Mouse (Mus musculus): ENCODE results near the gene Tagln3. TPM values are rescaled to one million over a fixed set of nuclear protein-coding genes. Genes with fewer than 3 reads are reported as not detected.

Tagln3 gene
- polyA plus RNA-seq, 1 experiment from 2014 or later: 88.6 TPM

DNA sequence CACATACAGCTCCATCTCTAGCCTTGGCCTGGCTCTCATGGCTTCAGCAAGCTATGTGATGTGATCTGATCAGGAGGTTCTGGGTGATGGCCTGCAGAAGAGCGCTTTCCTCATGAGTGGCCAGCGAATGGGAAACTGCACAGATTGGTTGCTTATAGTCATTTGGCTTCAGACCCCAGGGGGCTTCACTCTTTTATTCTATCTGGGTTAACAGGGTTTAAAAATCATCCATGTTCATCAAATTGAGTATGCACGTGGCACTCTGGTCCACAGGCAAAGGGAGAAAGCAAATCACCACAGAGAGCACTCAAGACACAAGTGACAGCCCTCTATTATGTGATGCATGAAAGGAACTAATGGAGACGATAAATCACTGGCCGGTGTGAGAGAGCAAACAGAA lies 11.1 kb downstream of the Tagln3 start:
- peaks cover 68% of the 10 kb centered on the region for H3K36me3 ChIP-seq (replicated peaks)
- no peak overlapping the region for H3K4me3 ChIP-seq
- no peaks in the 10 kb centered on the region for H3K27me3 ChIP-seq (replicated peaks; ENCODE audit: low read depth, poor library complexity, severe bottlenecking)
- no peaks in the 10 kb centered on the region for H3K4me1 ChIP-seq
- DNase-seq (ENCODE audit: low spot score): no peak
- 88% methylated on average over 5 of the region's 5 CpGs for WGBS
- H3K27ac ChIP-seq (replicated peaks): no peak overlapping the region
- no peaks in the 10 kb centered on the region for H3K9me3 ChIP-seq

DNA sequence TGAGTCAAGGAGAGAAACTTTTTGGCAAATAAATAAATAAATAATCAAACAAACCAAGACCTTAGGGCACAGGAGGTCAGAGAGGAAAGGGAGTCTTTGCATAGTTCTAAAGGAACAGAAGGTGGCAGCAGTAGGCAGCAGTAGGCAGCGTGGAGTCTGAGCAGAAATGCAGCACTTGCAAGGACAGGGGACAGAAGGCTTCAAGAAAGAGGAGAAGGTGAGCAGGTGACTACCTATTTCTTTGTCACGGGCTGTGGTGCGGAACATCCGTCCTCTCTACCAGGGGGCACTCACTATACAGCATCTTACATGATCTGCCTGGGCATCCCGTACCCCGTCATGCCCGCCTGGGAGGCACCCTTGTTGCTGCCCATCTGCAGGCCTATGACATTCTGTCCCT lies 13.1 kb downstream of the Tagln3 start:
- DNase-seq (ENCODE audit: low spot score): no peak
- Histone ChIP-seq H3K9me3 (no peaks in the 10 kb centered on the region), H3K36me3 (replicated peaks) (peaks cover 48% of the 10 kb centered on the region), H3K27ac (replicated peaks) (no peak overlapping the region), H3K4me3 (no peak overlapping the region), H3K27me3 (replicated peaks; ENCODE audit: low read depth, poor library complexity, severe bottlenecking) (no peaks in the 10 kb centered on the region), H3K4me1 (no peaks in the 10 kb centered on the region)
- WGBS: 70% methylated on average over 7 of the region's 7 CpGs

DNA sequence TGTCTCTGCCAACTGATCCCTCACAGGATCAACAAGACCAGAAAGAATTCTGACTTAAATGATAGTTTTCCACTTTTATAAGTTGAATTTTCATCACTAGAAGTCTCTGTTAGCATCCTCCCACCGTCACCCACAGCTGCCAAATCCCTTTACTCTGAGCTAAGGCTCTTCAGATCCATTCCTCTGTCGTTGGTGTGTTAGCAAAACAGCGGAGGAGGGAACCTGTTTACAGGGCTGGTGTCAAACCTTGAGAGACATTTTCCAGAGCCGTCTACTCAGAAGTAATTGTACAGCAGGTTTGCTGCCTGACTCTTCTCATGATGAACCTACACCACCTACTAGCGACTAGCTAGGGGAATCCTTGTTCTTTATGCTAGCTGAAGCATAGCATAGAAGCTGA lies 25.1 kb downstream of the Tagln3 start:
- Histone ChIP-seq H3K4me3 (no peak overlapping the region), H3K27ac (replicated peaks) (no peak overlapping the region), H3K9me3 (no peaks in the 10 kb centered on the region), H3K4me1 (no peaks in the 10 kb centered on the region), H3K27me3 (replicated peaks; ENCODE audit: low read depth, poor library complexity, severe bottlenecking) (no peaks in the 10 kb centered on the region), H3K36me3 (replicated peaks) (no peaks in the 10 kb centered on the region)
- no peak for DNase-seq (ENCODE audit: low spot score)
- 74% methylated on average over 5 of the region's 5 CpGs for WGBS

DNA sequence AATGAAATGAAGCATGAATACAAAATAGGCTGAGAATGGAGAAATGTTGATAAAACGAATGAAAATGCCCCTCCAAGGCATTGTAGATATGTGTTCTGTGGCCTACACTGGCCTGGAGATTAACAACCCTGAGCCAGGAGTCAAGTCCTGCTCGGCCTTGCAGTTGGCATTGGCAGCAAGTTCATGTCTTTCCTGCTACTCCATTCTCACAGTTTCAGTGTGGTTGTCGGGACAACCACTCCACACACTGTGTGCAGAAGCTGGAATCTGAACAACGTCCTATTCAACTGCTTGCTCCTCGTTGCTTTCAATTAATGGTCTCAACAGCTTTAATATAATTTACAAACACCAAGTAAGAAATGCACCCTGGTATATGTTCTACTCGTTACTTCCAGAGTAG lies 26.4 kb downstream of the Tagln3 start:
- Histone ChIP-seq H3K4me3 (no peak overlapping the region), H3K27ac (replicated peaks) (no peak overlapping the region), H3K27me3 (replicated peaks; ENCODE audit: low read depth, poor library complexity, severe bottlenecking) (no peaks in the 10 kb centered on the region), H3K4me1 (no peaks in the 10 kb centered on the region), H3K9me3 (no peaks in the 10 kb centered on the region), H3K36me3 (replicated peaks) (no peaks in the 10 kb centered on the region)
- DNase-seq (ENCODE audit: low spot score): no peak
- WGBS: 82% methylated on average over 6 of the region's 6 CpGs

DNA sequence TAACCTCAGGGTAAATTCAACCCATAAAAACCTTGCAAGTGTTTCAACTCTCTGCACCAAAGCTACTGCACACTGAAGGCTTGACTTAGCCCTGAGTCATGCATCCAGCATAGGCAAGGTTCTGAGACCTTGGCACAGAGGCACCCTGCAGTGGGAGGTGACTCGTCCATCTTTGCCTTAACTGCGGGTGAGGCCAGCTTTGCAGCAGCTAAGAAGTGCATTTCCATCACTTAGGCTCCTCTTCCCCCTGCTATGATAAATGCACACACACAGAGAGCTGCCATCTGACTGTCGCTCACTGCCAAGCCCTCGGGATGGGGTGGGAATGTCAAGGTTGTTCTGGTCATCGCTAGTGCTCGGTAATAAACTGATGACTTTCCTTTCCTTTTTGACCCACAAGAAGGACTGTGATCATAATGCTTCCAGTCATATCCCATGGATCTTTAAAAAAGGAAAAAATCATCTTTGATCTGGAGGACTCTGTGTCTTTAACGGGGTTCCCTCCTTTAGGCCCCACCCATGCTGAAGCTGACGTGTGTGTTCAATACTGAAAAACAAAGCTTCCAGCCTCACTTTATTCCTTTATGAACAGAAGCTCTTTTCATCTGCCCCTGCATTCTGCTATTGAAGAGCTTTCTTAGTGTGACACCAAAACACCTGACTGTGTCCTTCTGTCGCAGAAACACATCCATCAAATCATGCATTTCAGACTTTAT lies 28.8 kb downstream of the Tagln3 start:
- Histone ChIP-seq H3K9me3 (no peaks in the 10 kb centered on the region), H3K4me1 (peaks cover under 1% of the 10 kb centered on the region; the same call in 1 of the 2 replicates), H3K27me3 (replicated peaks; ENCODE audit: low read depth, poor library complexity, severe bottlenecking) (no peaks in the 10 kb centered on the region), H3K4me3 (no peak overlapping the region), H3K27ac (replicated peaks) (no peak overlapping the region), H3K36me3 (replicated peaks) (no peaks in the 10 kb centered on the region)
- no peak for DNase-seq (ENCODE audit: low spot score)
- 78% methylated on average over 9 of the region's 9 CpGs for WGBS

DNA sequence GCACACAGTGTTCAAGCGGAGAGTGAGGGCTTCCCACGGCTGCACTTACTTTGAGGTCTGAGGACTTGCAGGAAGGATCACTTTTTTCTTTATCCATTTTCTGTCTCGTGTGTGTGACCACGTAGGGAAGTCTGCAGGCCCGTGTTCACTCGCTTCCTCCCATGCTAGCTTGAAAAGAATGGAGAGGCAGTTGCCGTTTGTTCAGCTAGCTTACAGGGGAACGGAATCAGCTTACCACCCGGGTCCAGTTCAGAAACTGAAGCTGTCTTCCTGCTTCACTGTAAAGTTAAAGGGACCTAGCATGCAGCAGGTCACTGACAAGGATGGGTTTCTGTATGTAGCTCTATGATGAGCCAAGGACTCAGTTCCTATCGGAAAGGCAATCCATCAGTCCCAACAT lies 30.9 kb downstream of the Tagln3 start, which contains the start of gene Tmprss7:
Tmprss7 (minus strand) TSS at position 101 of the 400 bp plus-strand sequence.
- DNase-seq (ENCODE audit: low spot score): no peak
- H3K4me1 ChIP-seq: peaks cover 7% of the 10 kb centered on the region
- no peaks in the 10 kb centered on the region for H3K9me3 ChIP-seq
- H3K27me3 ChIP-seq (replicated peaks; ENCODE audit: low read depth, poor library complexity, severe bottlenecking): no peaks in the 10 kb centered on the region
- H3K4me3 ChIP-seq: no peak within 1 kb of the TSS
- no peak within 1 kb of the TSS for H3K27ac ChIP-seq (replicated peaks)
- H3K36me3 ChIP-seq (replicated peaks): no peaks in the 10 kb centered on the region
- WGBS: 79% methylated on average over 10 of the region's 10 CpGs

DNA sequence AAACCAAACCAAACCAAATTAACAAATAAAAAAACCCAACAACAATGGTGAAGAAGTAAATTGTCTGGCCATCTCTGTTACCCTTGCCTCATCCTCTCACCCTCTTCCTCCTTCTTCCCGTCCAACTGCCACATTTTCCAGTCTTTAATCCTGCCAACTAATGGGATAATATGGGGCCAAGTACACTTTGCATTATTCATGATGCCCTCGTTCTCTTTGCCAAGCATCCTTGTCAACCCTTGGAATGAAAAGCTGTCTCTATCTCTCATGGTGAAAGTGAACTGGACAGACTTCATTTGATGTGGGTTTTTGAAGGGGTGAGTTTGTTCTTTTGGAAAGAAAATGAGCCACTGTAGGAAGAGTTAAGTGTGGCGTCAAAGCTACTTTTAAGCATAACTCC lies 31.6 kb downstream of the Tagln3 start:
- Histone ChIP-seq H3K36me3 (replicated peaks) (no peaks in the 10 kb centered on the region), H3K9me3 (no peaks in the 10 kb centered on the region), H3K4me3 (no peak overlapping the region), H3K27me3 (replicated peaks; ENCODE audit: low read depth, poor library complexity, severe bottlenecking) (no peaks in the 10 kb centered on the region), H3K4me1 (peaks cover 7% of the 10 kb centered on the region), H3K27ac (replicated peaks) (no peak overlapping the region)
- DNase-seq (ENCODE audit: low spot score): no peak
- WGBS: 82% methylated on average over 3 of the region's 3 CpGs

DNA sequence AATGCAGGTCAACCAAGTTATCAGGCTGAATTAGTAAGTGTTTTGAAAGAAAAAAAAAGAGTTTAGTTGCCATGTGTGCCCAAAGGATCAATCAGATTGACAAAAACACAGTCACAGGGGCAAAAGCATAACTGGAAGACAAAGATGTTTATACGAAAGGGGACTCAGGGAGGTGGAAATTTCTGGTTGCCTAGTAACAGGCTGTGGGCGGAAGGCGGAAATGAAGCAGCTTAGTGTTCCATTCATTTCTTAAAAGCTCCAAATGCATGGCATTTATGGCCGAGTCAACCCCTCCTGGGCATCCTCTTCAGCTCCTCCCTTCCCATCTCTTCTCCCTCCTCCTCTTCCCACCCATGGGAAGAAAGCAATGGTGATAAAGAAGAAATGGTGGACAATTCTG lies 34.2 kb downstream of the Tagln3 start:
- peaks cover 7% of the 10 kb centered on the region for H3K4me1 ChIP-seq
- no peak overlapping the region for H3K4me3 ChIP-seq
- WGBS: 36% methylated on average over 4 of the region's 4 CpGs
- no peaks in the 10 kb centered on the region for H3K27me3 ChIP-seq (replicated peaks; ENCODE audit: low read depth, poor library complexity, severe bottlenecking)
- no peaks in the 10 kb centered on the region for H3K36me3 ChIP-seq (replicated peaks)
- peak; percentile 14 for DNase-seq (ENCODE audit: low spot score)
- no peaks in the 10 kb centered on the region for H3K9me3 ChIP-seq
- H3K27ac ChIP-seq (replicated peaks): no peak overlapping the region

DNA sequence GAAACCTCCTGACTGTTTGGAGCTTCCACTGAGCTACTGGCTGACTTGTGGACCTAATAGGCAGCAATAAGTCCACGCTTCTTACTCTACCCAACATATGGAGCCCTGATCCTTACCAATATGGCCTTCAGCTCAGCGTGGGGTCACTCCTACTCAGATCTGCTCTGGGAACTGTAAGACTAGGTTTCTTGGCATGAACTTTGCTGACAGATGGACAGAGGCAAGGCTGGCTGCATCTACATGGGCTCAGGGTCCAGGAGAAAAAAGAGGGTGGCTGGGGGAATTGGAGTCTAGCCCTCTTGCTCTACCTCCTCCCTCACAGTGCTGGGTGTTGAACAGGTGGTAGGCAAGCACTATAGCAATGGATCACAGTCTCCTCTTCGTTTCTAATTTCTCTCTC lies 37.6 kb downstream of the Tagln3 start:
- 86% methylated on average over 3 of the region's 3 CpGs for WGBS
- Histone ChIP-seq H3K4me3 (no peak overlapping the region), H3K27ac (replicated peaks) (no peak overlapping the region), H3K4me1 (peaks cover 7% of the 10 kb centered on the region), H3K9me3 (no peaks in the 10 kb centered on the region), H3K27me3 (replicated peaks; ENCODE audit: low read depth, poor library complexity, severe bottlenecking) (no peaks in the 10 kb centered on the region), H3K36me3 (replicated peaks) (no peaks in the 10 kb centered on the region)
- no peak for DNase-seq (ENCODE audit: low spot score)

DNA sequence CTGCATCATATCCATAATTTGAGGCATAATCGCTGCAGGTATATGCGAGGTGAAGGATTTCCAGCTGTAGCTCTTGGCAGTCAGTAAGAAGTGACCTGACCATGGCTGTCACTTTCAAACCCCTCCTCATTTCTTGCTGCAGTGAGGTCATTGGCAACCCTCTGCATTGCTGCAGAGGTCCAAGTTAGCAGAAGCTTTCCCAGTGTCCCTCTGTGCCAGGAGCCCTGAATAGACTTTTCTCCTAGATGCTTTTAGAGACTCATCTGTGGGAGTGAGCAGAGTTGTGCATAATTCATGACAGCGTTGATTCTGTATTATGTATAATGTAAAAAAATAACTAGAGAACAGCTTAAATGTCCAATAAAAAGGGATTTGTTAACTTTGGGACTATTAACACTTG lies 39.1 kb downstream of the Tagln3 start:
- DNase-seq (ENCODE audit: low spot score): no peak
- 68% methylated on average over 3 of the region's 3 CpGs for WGBS
- Histone ChIP-seq H3K4me3 (no peak overlapping the region), H3K9me3 (no peaks in the 10 kb centered on the region), H3K27ac (replicated peaks) (no peak overlapping the region), H3K36me3 (replicated peaks) (no peaks in the 10 kb centered on the region), H3K27me3 (replicated peaks; ENCODE audit: low read depth, poor library complexity, severe bottlenecking) (no peaks in the 10 kb centered on the region), H3K4me1 (peaks cover 4% of the 10 kb centered on the region)

DNA sequence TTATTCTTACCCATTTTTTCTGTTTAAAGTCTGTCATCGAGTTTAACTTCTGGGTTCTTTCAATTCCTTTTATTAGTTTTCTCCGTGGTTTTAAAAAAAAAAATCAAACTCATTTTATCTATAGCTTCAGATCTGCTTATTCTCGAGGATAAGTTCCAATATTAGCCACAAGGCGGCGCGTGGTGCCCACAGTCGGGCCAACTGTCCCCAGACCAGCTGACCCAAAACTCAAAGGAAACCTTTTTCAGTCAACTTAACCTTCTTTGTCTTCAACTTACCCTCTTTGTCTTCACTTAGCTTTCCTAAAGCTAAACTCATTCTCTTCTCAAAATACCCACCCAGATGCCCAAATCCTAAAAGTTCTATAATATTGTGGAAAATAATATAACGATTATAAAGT lies 39.6 kb downstream of the Tagln3 start:
- Histone ChIP-seq H3K36me3 (replicated peaks) (no peaks in the 10 kb centered on the region), H3K27ac (replicated peaks) (no peak overlapping the region), H3K27me3 (replicated peaks; ENCODE audit: low read depth, poor library complexity, severe bottlenecking) (no peaks in the 10 kb centered on the region), H3K4me1 (no peaks in the 10 kb centered on the region), H3K9me3 (no peaks in the 10 kb centered on the region), H3K4me3 (no peak overlapping the region)
- WGBS: 15% methylated on average over 8 of the region's 8 CpGs
- peak; percentile 75 for DNase-seq (ENCODE audit: low spot score)

DNA sequence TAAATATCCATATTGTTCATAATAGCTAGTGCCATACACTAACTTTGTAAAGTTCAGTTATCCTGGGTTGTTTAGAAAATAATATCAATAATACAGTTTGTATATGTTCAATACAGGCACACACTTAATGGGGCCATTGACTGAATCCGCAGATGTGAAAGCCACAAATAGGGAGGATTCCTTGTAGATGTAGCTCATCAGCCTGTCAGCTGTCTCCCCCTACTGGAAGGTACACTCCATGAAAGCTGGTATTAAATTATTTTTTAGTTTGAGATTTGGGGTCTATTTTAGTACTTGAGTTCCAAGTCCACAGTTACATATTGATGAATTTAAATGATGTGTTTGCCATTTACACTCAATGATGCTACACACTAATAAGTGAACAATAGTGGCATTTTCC lies 47.9 kb downstream of the Tagln3 start:
- DNase-seq (ENCODE audit: low spot score): no peak
- no peaks in the 10 kb centered on the region for H3K27me3 ChIP-seq (replicated peaks; ENCODE audit: low read depth, poor library complexity, severe bottlenecking)
- H3K27ac ChIP-seq (replicated peaks): no peak overlapping the region
- no peaks in the 10 kb centered on the region for H3K4me1 ChIP-seq
- H3K4me3 ChIP-seq: no peak overlapping the region
- no peaks in the 10 kb centered on the region for H3K9me3 ChIP-seq
- no peaks in the 10 kb centered on the region for H3K36me3 ChIP-seq (replicated peaks)
- 43% methylated on average over 1 of the region's 1 CpGs for WGBS

DNA sequence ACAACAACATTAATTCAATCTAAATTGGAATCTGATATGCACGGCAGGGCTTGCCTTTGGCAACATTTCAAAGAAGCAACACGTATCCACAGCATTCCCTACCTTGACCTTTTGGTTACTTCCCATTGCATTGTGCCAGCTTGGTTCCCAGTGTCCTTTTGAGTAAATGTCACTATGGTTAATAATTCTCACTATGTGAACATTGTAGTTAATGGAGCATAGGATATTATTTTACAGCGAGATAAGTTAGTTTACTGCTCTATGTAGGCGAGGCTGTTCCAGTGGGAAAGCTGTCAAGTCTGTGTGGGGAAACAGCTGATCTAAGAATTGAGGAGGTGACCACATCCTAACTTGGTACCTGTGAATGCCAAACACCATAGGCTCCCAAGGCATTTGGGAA lies 54.4 kb downstream of the Tagln3 start:
- no peaks in the 10 kb centered on the region for H3K9me3 ChIP-seq
- H3K27me3 ChIP-seq (replicated peaks; ENCODE audit: low read depth, poor library complexity, severe bottlenecking): no peaks in the 10 kb centered on the region
- WGBS: 79% methylated on average over 4 of the region's 4 CpGs

More for the DNA sequence above, 54.4 kb downstream of the Tagln3 start:
- no peak overlapping the region for H3K4me3 ChIP-seq
- no peaks in the 10 kb centered on the region for H3K36me3 ChIP-seq (replicated peaks)
- no peak overlapping the region for H3K27ac ChIP-seq (replicated peaks)
- DNase-seq (ENCODE audit: low spot score): no peak
- H3K4me1 ChIP-seq: no peaks in the 10 kb centered on the region

Measured in embryonic facial prominence, embryonic 10.5 days (tissue).